Mouse (Mus musculus) stomach, postnatal 0 days (tissue): ENCODE data around the gene Amotl1. TPM values are rescaled to one million over a fixed set of nuclear protein-coding genes. Genes with fewer than 3 reads are reported as not detected.

Source experiments
- ATAC-seq: fragments of 200-750 bp; cut with Nextera tagmentation; 2 replicates; pipeline ENCODE4 v1.8.0; 2017; ENCODE audit not compliant: low FRiP score, low TSS enrichment
- DNase-seq: peaks from one replicate; pipeline ENCODE4 v3.0.0-alpha.2; 2016; ENCODE audit warnings: low spot score
- H3K27ac ChIP-seq: fragments of 300-500 bp; sonication (generic); replicated peaks from 2 replicates; pipeline ENCODE4 v1.5.1; 2014; ENCODE audit warnings: mild to moderate bottlenecking, control low read depth
- H3K27me3 ChIP-seq: fragments of 300-500 bp; sonication (generic); 2 replicates; pipeline ENCODE4 v1.6.1; 2014; ENCODE audit warnings: low read length; ENCODE audit not compliant: control insufficient read depth, insufficient read depth
- H3K36me3 ChIP-seq: fragments of 300-500 bp; sonication (generic); 2 replicates; pipeline ENCODE4 v1.6.1; 2014; ENCODE audit warnings: low read length, mixed read lengths; ENCODE audit not compliant: control insufficient read depth, insufficient read depth
- H3K4me1 ChIP-seq: fragments of 300-500 bp; sonication (generic); replicated peaks from 2 replicates; pipeline ENCODE4 v1.6.1; 2014; ENCODE audit warnings: antibody characterized with exemption; ENCODE audit not compliant: control insufficient read depth, insufficient read depth
- H3K4me2 ChIP-seq: fragments of 300-500 bp; sonication (generic); replicated peaks from 2 replicates; pipeline ENCODE4 v1.6.1; 2014; ENCODE audit warnings: low read depth, mild to moderate bottlenecking, control low read depth, moderate library complexity
- H3K4me3 ChIP-seq: fragments of 300-500 bp; sonication (generic); 2 replicates; pipeline ENCODE4 v1.5.1; 2014; ENCODE audit warnings: low read depth, low read length, control low read depth
- H3K9ac ChIP-seq: fragments of 300-500 bp; sonication (generic); 2 replicates; pipeline ENCODE4 v1.6.1; 2014; ENCODE audit warnings: mild to moderate bottlenecking, low read length, control low read depth, mixed read lengths
- H3K9me3 ChIP-seq: fragments of 300-500 bp; sonication (generic); 2 replicates; pipeline ENCODE4 v1.6.1; 2016; ENCODE audit warnings: low read length; ENCODE audit not compliant: control insufficient read depth
- CTCF ChIP-seq: IDR thresholded peaks from 2 replicates; pipeline ENCODE4 v1.5.1; 2016; ENCODE audit warnings: antibody characterized with exemption, low read depth, mild to moderate bottlenecking, moderate library complexity
- EP300 ChIP-seq: optimal IDR thresholded peaks from 2 replicates; pipeline ENCODE3; 2016; ENCODE audit warnings: antibody characterized with exemption
- WGBS: fragments of 180-500 bp; shearing (Covaris S2); extraction: QIAGEN DNeasy Blood & Tissue Kit; methylation state at CpG from one replicate; pipeline ENCODE4 v1.1.7; 2014; 5-methylcytosine and 5-hydroxymethylcytosine counted together
- polyA plus RNA-seq: library from polyadenylated mRNA; unstranded; fragments of >200 nt; fragmentation: Nextera tagmentation; extraction: Ambion mirVana; gene quantifications from 2 replicates; pipeline ENCODE4 v1.2.1, GENCODE M21; 2015

Gene Amotl1
- polyA plus RNA-seq, 1 experiment from 2014 or later: 7.3 TPM

DNA sequence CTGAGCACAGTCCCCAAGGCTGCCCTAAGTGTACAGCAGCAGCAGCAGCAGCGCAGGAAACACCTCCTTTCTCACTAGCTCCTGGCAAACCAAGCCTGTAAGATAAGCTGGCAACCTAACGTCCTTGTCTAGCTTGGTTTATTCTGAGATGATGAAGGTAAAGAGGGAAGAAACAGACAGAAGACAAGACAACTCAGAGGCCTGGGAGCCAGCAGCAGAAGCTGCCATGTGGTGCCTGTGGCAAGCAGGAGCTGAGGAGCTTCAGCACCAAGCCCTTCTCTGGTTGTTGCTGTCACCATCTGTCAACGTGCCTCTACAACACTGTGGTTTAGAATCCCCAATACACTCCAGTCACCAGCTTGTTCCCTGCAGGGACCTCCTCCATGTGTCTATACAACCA lies 37.4 kb downstream of the Amotl1 start:
- TF ChIP-seq CTCF (no peak), EP300 (no peak)
- Histone ChIP-seq H3K4me1 (peaks cover 10% of the 10 kb centered on the region; the same call in 1 of the 2 replicates), H3K27me3 (no peaks in the 10 kb centered on the region), H3K4me3 (no peak overlapping the region), H3K27ac (no peak overlapping the region), H3K9me3 (no peaks in the 10 kb centered on the region), H3K36me3 (no peaks in the 10 kb centered on the region), H3K4me2 (no peak overlapping the region), H3K9ac (no peak overlapping the region)
- 41% methylated on average over 3 of the region's 3 CpGs for WGBS
- DNase-seq (no peak), ATAC-seq (no peak)

DNA sequence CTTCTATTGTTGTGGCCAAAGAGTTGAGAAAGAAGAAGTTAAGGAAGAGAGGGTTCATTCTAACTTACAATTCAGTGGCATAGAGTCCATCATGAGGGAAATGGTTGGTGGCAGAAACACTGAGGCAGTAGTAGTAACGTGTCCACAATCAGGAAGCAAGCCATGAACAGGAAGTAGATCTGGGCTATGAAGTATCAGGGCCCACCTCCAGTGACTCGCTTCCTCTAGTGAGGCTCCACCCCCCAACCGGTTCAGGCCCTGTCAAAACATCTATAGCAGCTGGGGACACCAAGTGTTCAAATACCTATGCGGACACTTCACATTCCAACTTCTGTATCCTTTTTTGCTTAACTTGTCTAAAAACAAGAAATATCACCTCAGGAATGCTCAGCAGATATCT lies 38.9 kb downstream of the Amotl1 start:
- WGBS: 83% methylated on average over 4 of the region's 4 CpGs
- Histone ChIP-seq H3K9ac (no peak overlapping the region), H3K4me2 (no peak overlapping the region), H3K9me3 (no peaks in the 10 kb centered on the region), H3K4me1 (0 out of 2 replicates have a peak, but pooled peaks cover 2% of the 10 kb centered on the region), H3K27me3 (no peaks in the 10 kb centered on the region), H3K4me3 (no peak overlapping the region), H3K27ac (no peak overlapping the region), H3K36me3 (no peaks in the 10 kb centered on the region)
- no peak for TF ChIP-seq EP300
- TF ChIP-seq CTCF: no peak
- ATAC-seq (no peak), DNase-seq (no peak)

DNA sequence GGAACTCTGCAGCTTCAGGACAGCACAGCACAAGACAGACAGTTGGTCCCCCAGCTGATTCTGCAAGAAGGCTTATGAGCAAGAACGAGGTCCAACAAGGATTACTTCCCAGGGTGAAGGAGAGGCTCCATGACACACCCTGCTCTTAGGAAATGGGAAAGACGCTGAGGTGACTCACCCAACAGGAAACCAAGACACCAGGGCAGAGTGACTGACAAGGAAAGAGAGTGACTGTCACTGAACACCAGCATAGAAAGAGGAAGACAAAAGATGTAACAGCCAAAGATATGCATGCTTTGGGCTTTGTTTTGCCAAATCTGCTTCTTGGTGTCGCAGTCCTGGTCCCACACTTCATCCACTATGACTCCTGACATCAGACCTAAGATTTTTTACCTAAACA lies 40.5 kb downstream of the Amotl1 start:
- Histone ChIP-seq H3K9ac (no peak overlapping the region), H3K9me3 (no peaks in the 10 kb centered on the region), H3K27ac (no peak overlapping the region), H3K4me2 (no peak overlapping the region), H3K4me1 (no peaks in the 10 kb centered on the region), H3K36me3 (no peaks in the 10 kb centered on the region), H3K4me3 (no peak overlapping the region), H3K27me3 (no peaks in the 10 kb centered on the region)
- ATAC-seq (peak; percentile 68), DNase-seq (no peak)
- TF ChIP-seq EP300 (no peak), CTCF (no peak)
- WGBS: 58% methylated on average over 3 of the region's 3 CpGs

DNA sequence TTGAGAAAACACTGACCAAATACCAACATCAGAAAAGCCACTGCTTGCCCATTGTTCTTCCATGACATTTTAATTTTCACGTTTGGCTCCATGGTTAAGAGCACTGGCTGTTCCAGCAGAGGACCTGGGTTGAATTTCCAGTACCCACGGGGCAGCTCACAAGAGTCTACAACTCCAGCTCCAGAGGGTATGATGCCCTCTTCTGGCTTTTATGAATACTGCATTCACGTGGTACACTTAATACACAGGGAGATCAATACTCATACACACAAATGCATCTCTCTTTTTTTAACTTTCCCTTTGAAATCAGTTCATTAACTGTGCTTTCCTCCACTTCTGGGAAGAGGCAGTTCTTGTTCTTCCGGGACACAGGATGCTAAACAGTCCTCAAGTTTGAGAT lies 41.4 kb downstream of the Amotl1 start:
- no peak for DNase-seq
- ATAC-seq: no peak
- 83% methylated on average over 4 of the region's 4 CpGs for WGBS
- Histone ChIP-seq H3K27me3 (no peaks in the 10 kb centered on the region), H3K36me3 (no peaks in the 10 kb centered on the region), H3K4me2 (no peak overlapping the region), H3K9me3 (no peaks in the 10 kb centered on the region), H3K4me1 (no peaks in the 10 kb centered on the region), H3K9ac (no peak overlapping the region), H3K4me3 (no peak overlapping the region), H3K27ac (no peak overlapping the region)
- TF ChIP-seq CTCF (peak; percentile 32), EP300 (no peak)

DNA sequence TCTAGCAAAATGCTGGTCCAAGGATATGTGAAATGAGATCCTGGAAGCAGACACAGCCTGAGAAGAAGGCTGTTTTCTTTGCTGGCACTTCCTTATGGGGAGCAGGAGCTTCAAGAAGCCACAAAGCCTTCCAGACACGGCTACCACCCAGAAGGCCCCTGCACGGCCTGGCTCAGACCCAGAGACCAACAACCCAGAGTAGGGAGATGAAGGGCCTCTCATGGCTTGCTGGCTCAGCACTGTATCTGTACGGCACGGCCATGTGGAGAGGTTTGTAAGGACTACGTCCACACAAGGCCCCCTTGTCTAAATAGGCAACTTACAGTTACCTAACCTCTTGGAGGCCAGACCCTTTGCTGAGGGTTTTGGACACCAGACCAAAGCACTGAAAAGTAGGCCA lies 45.1 kb downstream of the Amotl1 start:
- ATAC-seq (no peak), DNase-seq (no peak)
- Histone ChIP-seq H3K4me3 (no peak overlapping the region), H3K9me3 (no peaks in the 10 kb centered on the region), H3K36me3 (0 out of 2 replicates have a peak, but pooled peaks cover 2% of the 10 kb centered on the region), H3K4me1 (no peaks in the 10 kb centered on the region), H3K4me2 (no peak overlapping the region), H3K27me3 (no peaks in the 10 kb centered on the region), H3K27ac (no peak overlapping the region), H3K9ac (no peak overlapping the region)
- TF ChIP-seq EP300: no peak
- TF ChIP-seq CTCF: no peak
- 54% methylated on average over 5 of the region's 5 CpGs for WGBS

DNA sequence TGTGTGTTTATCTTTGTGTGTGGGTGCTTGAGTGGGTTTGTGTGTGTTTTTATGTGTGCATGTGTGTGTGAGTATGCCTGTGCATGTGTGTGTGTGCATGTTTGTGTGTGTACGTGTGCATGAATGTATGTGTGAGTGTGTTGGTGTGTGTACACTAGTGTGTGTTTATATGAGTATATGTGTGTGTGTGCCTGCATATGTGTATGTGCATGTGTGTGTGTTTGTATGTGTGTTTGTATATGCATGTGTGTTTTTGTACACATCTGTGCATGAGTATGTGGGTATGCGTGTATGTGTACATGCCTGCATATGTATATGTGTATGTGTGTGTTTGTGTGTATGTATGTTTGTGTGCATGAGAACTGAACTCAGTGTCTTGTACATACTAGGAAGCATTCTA lies 46.7 kb downstream of the Amotl1 start:
- H3K9ac ChIP-seq: no peak overlapping the region
- H3K27ac ChIP-seq: no peak overlapping the region
- H3K4me1 ChIP-seq: no peaks in the 10 kb centered on the region
- DNase-seq (no peak), ATAC-seq (no peak)
- 0 out of 2 replicates have a peak, but pooled peaks cover 2% of the 10 kb centered on the region for H3K36me3 ChIP-seq
- H3K9me3 ChIP-seq: no peaks in the 10 kb centered on the region
- no peak overlapping the region for H3K4me3 ChIP-seq
- H3K4me2 ChIP-seq: no peak overlapping the region
- TF ChIP-seq EP300: no peak
- TF ChIP-seq CTCF: no peak
- no peaks in the 10 kb centered on the region for H3K27me3 ChIP-seq
- WGBS: 98% methylated on average over 2 of the region's 2 CpGs
